Mouse (Mus musculus): ENCODE measurements around the gene Notch4.

DNA sequence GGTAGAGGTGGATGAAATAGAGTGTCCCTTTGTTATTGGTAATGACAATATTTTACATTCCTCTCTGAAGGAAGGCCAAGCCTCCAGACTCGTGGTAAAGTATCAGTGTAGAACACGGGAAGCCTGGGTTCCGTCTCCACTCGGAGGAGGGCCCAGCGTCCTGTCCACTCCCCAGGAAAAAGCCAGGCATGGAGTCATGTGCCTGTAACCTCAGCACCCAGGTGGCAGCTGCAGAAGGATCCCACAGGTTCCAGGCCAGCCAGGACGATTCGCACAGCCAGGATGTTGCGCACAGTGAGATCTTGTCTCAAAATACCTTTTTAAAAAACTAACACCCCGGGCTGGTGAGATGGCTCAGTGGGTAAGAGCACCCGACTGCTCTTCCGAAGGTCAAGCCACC, 714 bp upstream of the Notch4 start:
- TF ChIP-seq POLR2A (IDR thresholded peaks at IDR 0.05; ENCODE audit: low read depth, low read length) (no peak), CTCF (IDR thresholded peaks at IDR 0.05; ENCODE audit: extremely low read depth, insufficient read length, insufficient replicate concordance, low read depth, low read length) (no peak)

Data from small intestine, adult 2 months (tissue).